Mouse (Mus musculus) intestine, postnatal 0 days (tissue): Measurements from ENCODE around the gene Ppp1r21. TPM values are rescaled to one million over a fixed set of nuclear protein-coding genes. Genes with fewer than 3 reads are reported as not detected.

ENCODE experiments used
- ATAC-seq: fragments of 200-750 bp; cut with Nextera tagmentation; 2 replicates; pipeline ENCODE4 v1.8.0; 2017; ENCODE audit warnings: mild to moderate bottlenecking, moderate TSS enrichment, moderate library complexity
- H3K27ac ChIP-seq: fragments of 300-500 bp; sonication (generic); 2 replicates; pipeline ENCODE4 v1.5.1; 2014; ENCODE audit warnings: mild to moderate bottlenecking, low read depth, low read length, moderate library complexity
- H3K27me3 ChIP-seq: fragments of 300-500 bp; sonication (generic); replicated peaks from 2 replicates; pipeline ENCODE4 v1.6.1; 2014; ENCODE audit warnings: low read length, mixed read lengths; ENCODE audit not compliant: control insufficient read depth, insufficient read depth
- H3K36me3 ChIP-seq: fragments of 300-500 bp; sonication (generic); 2 replicates; pipeline ENCODE4 v1.6.1; 2014; ENCODE audit warnings: mild to moderate bottlenecking, moderate library complexity; ENCODE audit not compliant: control insufficient read depth, insufficient read depth
- H3K4me1 ChIP-seq: fragments of 300-500 bp; sonication (generic); replicated peaks from 2 replicates; pipeline ENCODE4 v1.6.1; 2014; ENCODE audit warnings: antibody characterized with exemption, low read length, mixed read lengths; ENCODE audit not compliant: control insufficient read depth, insufficient read depth
- H3K4me2 ChIP-seq: fragments of 300-500 bp; sonication (generic); replicated peaks from 2 replicates; pipeline ENCODE4 v1.6.1; 2014; ENCODE audit warnings: low read depth, mild to moderate bottlenecking, moderate library complexity
- H3K4me3 ChIP-seq: fragments of 300-500 bp; sonication (generic); 2 replicates; pipeline ENCODE4 v1.5.1; 2014; ENCODE audit warnings: low read depth, low read length
- H3K9ac ChIP-seq: fragments of 300-500 bp; sonication (generic); 2 replicates; pipeline ENCODE4 v1.6.1; 2014; ENCODE audit warnings: mild to moderate bottlenecking, low read depth, low read length
- H3K9me3 ChIP-seq: fragments of 300-500 bp; sonication (generic); 2 replicates; pipeline ENCODE4 v1.6.1; 2016; ENCODE audit warnings: mixed run types; ENCODE audit not compliant: control insufficient read depth
- CTCF ChIP-seq: sonication (generic); IDR thresholded peaks from 2 replicates; pipeline ENCODE4 v1.5.1; 2016; ENCODE audit warnings: low read depth, mild to moderate bottlenecking, control low read depth, antibody characterized with exemption, moderate library complexity
- WGBS: fragments of 180-500 bp; shearing (Covaris S2); extraction: QIAGEN DNeasy Blood & Tissue Kit; methylation state at CpG from one replicate; pipeline ENCODE4 v1.1.7; 2014; 5-methylcytosine and 5-hydroxymethylcytosine counted together
- polyA plus RNA-seq: library from polyadenylated mRNA; unstranded; fragments of >200 nt; fragmentation: Nextera tagmentation; extraction: Ambion mirVana; gene quantifications from 2 replicates; pipeline ENCODE4 v1.2.1, GENCODE M21; 2015

Gene Ppp1r21
- polyA plus RNA-seq, 1 experiment from 2014 or later = 25.8 TPM

GRCm38 (mm10) chr17:88498090-88498682 lies 31.7 kb upstream of the Ppp1r21 start:
- ATAC-seq = no peak
- Histone ChIP-seq H3K4me1 (no peaks in the 10 kb centered on the region), H3K4me3 (no peak overlapping the region), H3K27ac (no peak overlapping the region), H3K27me3 (no peaks in the 10 kb centered on the region), H3K4me2 (no peak overlapping the region), H3K9me3 (no peaks in the 10 kb centered on the region), H3K36me3 (peaks cover 1% of the 10 kb centered on the region; the same call in 1 of the 2 replicates), H3K9ac (no peak overlapping the region)
- WGBS = 79% methylated on average over 5 of the region's 5 CpGs
- no peak for TF ChIP-seq CTCF

- WGBS = 85% methylated on average over 13 of the region's 13 CpGs
- H3K9me3 ChIP-seq = no peaks in the 10 kb centered on the region
- no peak overlapping the region for H3K4me3 ChIP-seq
- H3K4me1 ChIP-seq = 0 out of 2 replicates have a peak, but pooled peaks cover 4% of the 10 kb centered on the region
- H3K9ac ChIP-seq = no peak overlapping the region
- no peaks in the 10 kb centered on the region for H3K27me3 ChIP-seq
- no peak for ATAC-seq
- no peak overlapping the region for H3K4me2 ChIP-seq
- 0 out of 2 replicates have a peak overlapping the region, but pooled peaks have one; percentile 15 for H3K27ac ChIP-seq
- H3K36me3 ChIP-seq = no peaks in the 10 kb centered on the region
- no peak for TF ChIP-seq CTCF
Measured at GRCm38 (mm10) chr17:88504056-88504455, 25.9 kb upstream of the Ppp1r21 start.

DNA sequence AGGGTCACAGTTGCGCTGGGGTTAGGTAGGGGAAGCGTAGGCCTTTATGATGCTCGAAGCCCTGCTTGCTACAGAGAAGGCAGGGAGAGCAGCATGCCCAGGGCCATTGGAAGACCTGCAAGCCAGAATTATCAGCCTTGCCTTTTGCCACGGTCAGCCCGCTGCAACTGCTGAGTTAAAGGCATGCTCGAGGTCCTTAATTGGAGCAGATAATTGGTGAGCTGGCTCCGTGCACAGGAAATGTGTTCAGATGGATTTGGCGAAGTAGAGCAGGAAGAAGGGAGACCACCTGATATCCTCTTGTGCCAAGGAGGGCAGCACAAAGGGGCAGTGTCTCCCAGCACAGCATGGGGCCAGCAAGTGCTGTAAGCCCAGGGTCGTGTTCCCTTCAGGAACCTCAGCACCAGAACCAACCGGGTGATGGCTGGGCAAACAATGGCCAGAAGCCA lies 24.6 kb upstream of the Ppp1r21 start:
- H3K4me2 ChIP-seq = no peak overlapping the region

DNA sequence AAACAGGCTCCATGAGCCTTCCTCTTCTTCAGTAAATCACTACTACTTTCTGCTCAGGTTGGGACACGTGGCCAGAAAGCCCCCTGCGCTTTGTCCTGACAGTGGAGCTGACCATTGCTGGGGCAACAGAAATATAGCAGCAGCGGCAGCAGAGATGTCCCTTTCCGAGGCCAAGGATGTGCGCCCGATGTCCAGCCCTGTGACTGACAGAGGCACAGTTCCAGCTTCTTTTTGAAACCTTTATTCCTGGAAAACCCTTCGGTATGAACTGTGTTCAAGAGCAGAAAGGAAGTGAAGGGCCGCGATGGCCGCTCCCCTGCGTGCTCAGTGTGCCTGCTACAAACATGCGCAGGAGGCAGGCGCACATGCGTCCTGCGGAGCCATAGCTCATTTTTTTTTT lies 24.0 kb upstream of the Ppp1r21 start:
- Histone ChIP-seq H3K9ac (no peak overlapping the region), H3K4me1 (0 out of 2 replicates have a peak, but pooled peaks cover 4% of the 10 kb centered on the region), H3K4me2 (no peak overlapping the region), H3K27ac (no peak overlapping the region), H3K4me3 (no peak overlapping the region), H3K36me3 (no peaks in the 10 kb centered on the region), H3K27me3 (no peaks in the 10 kb centered on the region), H3K9me3 (no peaks in the 10 kb centered on the region)
- ATAC-seq = no peak
- no peak for TF ChIP-seq CTCF
- 90% methylated on average over 15 of the region's 15 CpGs for WGBS

More for the DNA sequence above, 24.6 kb upstream of the Ppp1r21 start:
- Histone ChIP-seq H3K9ac (no peak overlapping the region), H3K9me3 (no peaks in the 10 kb centered on the region), H3K27ac (no peak overlapping the region), H3K4me1 (0 out of 2 replicates have a peak, but pooled peaks cover 4% of the 10 kb centered on the region), H3K36me3 (no peaks in the 10 kb centered on the region), H3K4me3 (no peak overlapping the region), H3K27me3 (no peaks in the 10 kb centered on the region)
- no peak for TF ChIP-seq CTCF
- WGBS = 53% methylated on average over 10 of the region's 10 CpGs
- ATAC-seq = no peak

DNA sequence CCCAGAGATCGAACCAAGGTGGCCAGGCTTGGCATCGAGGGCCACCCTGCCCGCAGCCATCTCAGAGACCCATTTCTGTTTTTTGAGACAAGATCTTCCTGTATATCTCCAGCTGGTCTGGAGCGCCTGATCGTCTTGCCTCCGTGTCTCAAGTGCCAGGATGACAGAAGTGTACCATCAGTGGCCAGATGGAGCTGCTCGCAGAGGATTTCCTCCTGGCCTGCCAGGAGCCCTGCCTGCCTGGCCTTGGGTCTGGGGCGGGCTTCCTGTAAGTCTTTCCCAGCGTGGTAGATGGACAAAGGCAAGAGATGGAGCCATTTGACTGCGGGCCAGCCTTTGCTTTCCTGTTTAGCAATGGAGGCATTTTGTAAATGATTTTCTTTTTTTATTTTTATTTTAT lies 22.5 kb upstream of the Ppp1r21 start:
- H3K27ac ChIP-seq = no peak overlapping the region
- H3K27me3 ChIP-seq = no peaks in the 10 kb centered on the region
- WGBS = 78% methylated on average over 10 of the region's 10 CpGs
- H3K36me3 ChIP-seq = no peaks in the 10 kb centered on the region
- 0 out of 2 replicates have a peak, but pooled peaks cover 4% of the 10 kb centered on the region for H3K4me1 ChIP-seq
- TF ChIP-seq CTCF = no peak
- no peak overlapping the region for H3K9ac ChIP-seq
- no peaks in the 10 kb centered on the region for H3K9me3 ChIP-seq
- no peak for ATAC-seq
- no peak overlapping the region for H3K4me2 ChIP-seq
- no peak overlapping the region for H3K4me3 ChIP-seq

DNA sequence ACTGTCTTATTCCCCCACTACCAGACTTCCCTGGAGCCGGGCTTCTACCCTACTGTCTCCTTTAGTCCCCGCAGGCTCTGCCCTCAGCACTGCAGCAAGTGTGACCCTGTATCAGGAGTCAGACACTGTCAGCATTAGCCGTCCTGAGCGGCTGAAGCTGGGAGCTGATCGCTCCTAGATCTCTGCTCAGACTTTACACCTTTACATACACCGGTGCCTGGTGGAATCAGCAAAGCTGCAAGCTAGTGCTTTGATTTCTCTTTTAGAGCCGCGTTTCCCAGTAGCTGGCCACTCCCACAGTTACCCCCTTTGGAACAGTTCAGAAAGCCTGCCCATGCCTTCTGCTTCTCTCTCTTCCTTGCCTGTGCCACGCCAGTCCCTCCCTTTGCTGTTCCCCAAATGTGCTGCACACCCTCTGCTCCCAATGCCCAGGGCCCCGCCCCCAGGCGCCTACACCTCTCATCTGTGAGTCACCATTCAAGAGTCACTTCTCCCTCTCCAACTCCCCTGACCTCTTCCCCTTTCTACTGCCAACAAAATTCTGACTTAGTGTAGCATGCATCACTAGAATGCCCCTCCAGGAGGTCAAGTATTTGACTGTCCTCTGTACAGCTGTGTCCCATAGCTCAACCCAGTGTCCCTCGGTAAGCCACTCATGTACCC lies 20.9 kb upstream of the Ppp1r21 start:
- no peak for TF ChIP-seq CTCF
- peak overlapping the region; percentile 12; the same call in 1 of the 2 replicates for H3K4me3 ChIP-seq
- peak overlapping the region; percentile 50 for H3K27ac ChIP-seq
- 27% methylated on average over 12 of the region's 12 CpGs for WGBS
- 0 out of 2 replicates have a peak, but pooled peaks cover 4% of the 10 kb centered on the region for H3K4me1 ChIP-seq
- H3K27me3 ChIP-seq = no peaks in the 10 kb centered on the region
- H3K4me2 ChIP-seq = peak overlapping the region; percentile 52
- H3K36me3 ChIP-seq = no peaks in the 10 kb centered on the region
- ATAC-seq = peak; percentile 66
- 0 out of 2 replicates have a peak overlapping the region, but pooled peaks have one; percentile 17 for H3K9ac ChIP-seq
- no peaks in the 10 kb centered on the region for H3K9me3 ChIP-seq
